Mouse (Mus musculus) yolk sac, embryonic 10.5 days (tissue): ENCODE results near the gene Tacc2.
"Not testable (repeated sequence)": the region's sequence is repeated elsewhere in the genome, so short reads cannot be mapped to it uniquely, and the experiment has no call there.

Experiments
- DNase-seq: peaks from one replicate; pipeline ENCODE4 v3.0.0-alpha.2; 2017; ENCODE audit warnings: low spot score

The Tacc2 gene

DNA sequence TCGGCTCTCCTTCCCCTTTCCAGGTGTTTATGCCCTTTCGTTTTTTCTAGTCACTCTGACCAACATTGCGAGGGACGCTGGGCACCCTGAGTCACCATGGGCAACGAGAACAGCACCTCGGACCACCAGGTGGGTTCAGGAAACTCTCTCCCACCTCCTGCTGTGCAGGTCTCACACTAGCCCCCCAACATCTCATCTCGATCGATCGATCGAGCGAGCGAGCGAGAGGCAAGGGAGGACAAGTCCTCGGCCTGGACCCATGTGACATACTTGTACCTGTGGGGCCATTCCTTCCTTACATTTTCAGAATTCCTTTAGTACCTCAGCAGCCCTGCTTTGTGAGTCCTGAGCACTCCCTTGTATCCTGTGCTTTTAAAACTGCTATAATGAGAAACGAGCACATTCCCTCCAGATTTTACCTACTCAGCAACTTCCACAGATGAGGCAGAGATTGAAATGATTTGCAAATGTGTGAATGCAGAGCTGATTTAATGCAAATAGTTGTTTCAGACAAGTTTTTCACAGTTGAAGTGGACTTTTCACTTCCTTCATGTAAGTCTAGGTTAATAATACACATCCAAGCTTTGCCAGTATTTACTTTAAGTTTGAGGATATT lies at the start of gene Tacc2:
Gene Tacc2, plus strand, starts transcription at position 51 of the 616 bp plus-strand sequence.
- peak; percentile 56 for DNase-seq

DNA sequence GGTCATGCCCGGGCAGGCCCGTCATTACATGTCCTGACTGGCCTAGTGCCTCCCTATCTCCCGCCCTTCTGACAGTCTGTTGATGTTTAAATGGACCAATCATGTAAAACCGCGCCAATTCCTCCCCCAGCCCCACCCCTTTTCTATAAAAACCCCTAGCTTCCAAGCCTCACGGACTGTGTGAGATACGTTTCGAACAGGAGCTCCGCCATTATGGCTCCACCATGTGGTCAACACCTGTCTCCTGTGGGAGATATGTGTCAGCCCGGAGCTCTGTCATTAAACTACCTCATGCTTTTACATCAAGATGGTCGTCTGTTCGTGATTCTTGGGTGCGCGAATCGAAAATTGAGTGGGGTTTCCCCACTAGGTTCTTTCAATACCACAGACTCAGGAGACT lies 46.1 kb upstream of the Tacc2 start:
- DNase-seq: not testable (repeated sequence)

DNA sequence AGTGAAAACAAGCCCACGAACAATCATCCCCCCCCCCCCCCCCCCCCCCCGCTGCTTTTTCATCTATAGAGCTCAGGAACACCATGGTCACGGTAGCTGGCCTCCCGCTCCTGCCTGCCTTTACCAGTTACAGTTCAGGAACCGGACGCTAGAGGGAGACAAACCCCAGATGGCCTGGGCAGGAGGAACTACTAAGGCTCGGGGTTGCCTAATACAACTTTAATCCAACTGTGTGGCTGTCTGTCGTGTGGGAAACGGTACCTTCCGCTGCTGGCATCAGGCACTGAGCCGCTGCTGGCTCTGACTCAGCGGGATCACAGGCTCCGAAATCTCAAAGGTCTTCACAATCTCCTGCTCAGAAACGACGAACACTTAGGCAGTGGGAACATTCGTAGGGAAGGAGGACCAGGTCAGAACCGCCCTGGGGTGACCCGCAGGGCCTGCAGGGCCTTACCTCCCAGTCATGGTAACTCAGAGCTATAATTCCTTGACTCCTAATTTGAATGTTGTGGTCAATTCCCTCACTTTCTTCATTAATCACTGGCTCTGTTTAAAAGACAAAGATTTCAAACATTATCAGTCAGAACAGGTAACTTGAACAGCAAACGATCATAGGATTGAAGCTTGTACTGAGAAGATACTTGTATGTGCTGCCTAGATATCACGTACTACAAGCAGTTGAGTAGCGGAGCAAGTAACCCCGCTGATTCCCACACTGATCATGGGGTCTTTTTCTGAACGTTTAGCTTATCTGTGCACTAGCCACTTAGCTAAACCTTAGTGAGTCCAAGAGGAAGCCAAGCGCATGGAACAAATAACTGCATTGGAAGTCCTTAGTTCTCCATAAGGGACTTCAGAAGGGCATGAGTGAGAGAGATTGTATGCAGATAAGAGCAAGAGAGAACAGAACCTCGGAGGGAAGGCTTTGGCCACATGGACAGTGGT lies 43.6 kb upstream of the Tacc2 start:
- peak; percentile 79 for DNase-seq

GRCm38 (mm10) chr7:130535174-130535573 lies 42.1 kb upstream of the Tacc2 start:
- DNase-seq: no peak

DNA sequence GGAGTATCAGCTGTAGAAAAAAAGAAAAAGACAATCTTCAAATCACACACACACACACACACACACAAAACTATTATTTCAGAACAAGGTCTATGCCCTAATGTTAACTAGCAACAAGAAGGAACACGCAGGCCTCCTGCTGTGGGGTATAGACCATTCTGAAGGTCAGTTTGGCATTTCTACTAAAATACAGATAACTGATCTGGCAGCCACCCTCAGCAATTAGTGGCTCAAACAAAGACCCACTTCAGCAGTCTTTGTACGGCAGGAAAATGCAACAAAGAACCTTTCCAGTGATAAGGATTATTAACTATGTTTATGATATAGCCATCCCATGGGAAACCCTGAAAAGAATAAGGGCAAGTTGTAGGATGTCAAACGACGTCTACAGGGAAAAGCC lies 40.2 kb upstream of the Tacc2 start:
- DNase-seq: no peak

GRCm38 (mm10) chr7:130540176-130540575 lies 37.1 kb upstream of the Tacc2 start:
- no peak for DNase-seq

DNA sequence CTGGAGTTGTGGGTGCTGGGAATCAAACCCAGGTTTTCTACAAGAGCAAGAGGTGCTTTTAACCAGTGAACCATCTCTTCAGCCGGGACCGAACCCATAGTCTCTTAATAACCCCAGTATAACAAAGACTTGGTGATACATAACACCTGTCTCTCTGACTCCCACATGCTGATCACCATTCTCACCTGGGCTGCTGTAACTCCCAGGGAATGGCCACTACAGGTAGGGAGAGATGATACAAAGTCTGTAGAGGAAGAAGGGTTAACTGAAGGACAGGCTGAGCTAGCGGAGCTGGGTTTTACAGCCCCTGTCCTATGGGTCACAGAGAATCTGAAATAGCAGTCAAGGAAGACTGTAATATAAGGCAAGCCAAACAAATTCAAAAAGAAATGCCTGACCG lies 34.1 kb upstream of the Tacc2 start:
- DNase-seq: no peak

DNA sequence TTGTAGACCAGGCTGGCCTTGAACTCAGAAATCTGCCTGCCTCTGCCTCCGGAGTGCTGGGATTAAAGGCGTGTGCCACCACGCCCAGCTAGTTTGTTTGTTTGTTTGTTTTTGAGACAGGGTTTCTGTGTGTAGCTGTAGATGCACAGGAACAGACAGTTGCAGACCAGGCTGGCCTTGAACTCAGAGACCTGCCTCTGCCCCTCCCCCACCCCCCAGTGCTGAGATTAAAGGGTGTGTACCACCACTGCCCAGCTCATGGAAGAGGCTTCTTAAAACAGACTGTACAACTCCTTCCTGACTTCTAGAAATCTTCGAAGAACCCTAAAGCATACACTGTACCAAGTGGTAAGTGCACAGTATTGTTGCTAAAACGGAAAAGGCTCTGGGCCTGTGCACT lies 31.8 kb upstream of the Tacc2 start:
- no peak for DNase-seq

- DNase-seq: no peak
Observed at GRCm38 (mm10) chr7:130545893-130546292, 31.3 kb upstream of the Tacc2 start.

GRCm38 (mm10) chr7:130546421-130546790 lies 30.8 kb upstream of the Tacc2 start:
- no peak for DNase-seq

- peak; percentile 93 for DNase-seq
Observed at GRCm38 (mm10) chr7:130546791-130547484, 30.3 kb upstream of the Tacc2 start.

DNA sequence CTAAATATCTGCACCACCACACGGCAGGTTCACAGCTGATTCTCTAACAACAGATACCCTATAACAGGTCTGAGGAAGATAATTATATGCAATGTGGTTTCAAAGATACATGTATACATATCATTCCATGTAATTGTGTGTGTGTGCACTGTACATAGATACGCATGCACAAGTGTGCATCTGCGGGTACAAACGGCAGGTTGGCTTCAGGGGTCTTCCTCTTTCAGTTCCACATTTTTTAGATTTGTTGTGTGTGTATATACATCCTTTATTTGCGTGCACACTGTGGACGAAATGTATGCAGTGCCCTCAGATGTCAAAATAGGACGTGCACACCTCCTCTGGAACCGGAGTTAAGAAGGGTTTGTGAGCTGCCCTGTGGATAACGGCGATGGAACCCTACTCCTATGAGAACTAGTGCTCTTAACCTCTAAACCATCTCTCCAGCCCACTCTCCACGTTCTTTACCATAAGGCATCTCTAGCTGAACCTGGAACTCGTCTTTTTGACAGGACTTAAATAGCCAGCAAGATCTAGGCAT lies 29.5 kb upstream of the Tacc2 start:
- DNase-seq: no peak

DNA sequence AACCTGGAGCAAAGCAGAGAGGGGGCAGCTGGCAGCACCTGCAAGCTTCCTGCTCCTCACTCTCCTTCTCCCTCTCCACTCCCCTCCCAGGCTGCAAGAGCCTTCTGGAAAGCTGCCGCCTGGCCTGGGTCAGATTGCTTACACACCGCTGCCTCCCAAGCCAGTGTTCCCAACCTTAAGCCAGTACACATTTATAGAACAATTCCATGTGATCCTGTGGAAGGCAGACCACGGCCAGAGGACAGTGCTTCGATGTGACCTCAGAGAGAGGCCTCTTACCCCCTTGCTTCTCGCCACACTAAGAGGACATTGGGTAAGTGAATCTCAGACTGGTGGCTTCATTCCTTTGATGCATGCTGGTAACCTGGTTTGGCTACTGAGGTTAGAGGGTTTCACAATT lies 24.5 kb upstream of the Tacc2 start:
- DNase-seq: no peak

GRCm38 (mm10) chr7:130553321-130553720 lies 23.9 kb upstream of the Tacc2 start:
- no peak for DNase-seq

DNA sequence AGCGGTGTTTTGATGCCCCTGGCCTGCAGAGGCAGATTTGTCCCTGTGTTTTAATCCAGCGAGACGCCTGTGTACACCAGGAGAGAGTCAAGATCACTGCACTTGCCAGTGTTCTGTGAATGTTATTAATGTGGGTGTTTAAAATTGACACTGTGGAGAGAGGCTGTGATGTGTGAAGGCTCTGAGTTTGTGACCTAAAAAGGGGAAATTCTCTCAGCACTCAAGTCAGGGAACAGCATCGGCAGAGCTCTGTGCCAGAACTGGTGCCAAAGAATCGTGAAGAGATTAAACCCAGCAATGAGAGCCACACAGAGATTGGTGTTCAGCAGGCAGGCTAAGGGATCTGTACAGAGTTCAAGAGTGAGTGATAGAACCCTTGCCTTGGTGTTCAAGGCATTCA lies 21.6 kb upstream of the Tacc2 start:
- DNase-seq: no peak

DNA sequence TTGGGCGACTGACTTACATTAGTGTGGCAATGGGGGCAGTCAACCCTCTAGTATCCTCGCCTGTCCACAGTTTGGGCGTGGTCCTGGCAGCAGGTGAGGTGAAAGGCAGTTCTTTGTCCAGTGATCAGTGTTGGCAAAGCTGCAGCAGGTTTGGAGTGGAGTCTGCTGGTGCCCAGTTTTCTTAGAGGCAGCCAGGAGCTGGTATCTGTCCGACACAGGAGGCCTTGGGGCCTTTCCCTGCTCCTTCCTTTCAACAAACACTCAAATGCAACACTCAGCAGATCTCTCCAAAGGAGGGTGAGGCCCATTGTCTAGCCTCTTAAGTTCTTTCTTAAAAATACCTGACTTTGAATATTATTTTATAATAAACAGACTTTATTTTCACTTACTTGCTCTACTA lies 18.6 kb upstream of the Tacc2 start:
- DNase-seq: no peak

DNA sequence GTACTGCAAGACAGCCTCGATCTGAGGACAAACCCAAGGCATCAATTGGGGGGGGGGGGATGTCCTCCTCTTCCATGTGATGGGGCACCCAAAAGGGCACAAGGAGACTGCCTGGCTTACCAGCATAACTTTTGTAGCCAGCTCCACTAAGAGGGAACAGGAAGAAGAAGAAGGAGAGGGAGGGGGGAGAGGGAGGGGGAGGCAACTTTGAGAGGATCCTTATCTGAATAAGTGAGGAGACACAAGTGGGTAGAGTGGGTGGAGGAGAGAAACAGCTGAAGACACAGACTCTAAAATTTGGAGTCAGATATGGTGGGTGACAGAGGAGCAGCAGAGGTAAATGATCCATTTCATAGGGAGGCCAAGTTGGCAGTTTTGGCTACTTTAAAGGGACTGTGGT lies 16.3 kb upstream of the Tacc2 start:
- no peak for DNase-seq

GRCm38 (mm10) chr7:130563276-130563675 lies 14.0 kb upstream of the Tacc2 start:
- no peak for DNase-seq

DNA sequence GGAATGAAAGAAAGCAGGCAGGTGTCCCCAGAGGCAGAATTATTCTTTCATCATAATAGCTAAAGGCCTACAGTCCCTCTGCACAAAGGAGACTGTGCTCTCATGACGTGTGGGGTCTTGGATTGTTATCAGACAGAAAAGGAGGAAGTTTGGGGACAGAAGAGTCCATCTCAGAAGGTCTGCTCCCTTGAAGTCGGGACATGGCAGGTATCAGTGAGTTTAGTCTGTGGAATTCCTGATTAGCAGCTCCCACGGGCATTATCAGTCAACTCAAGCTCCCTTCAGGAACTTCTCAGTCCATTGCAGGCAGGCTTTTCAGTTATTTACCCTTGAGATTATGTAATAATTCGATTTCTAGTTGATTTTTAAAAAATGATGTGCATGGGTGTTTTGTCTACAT lies 13.4 kb upstream of the Tacc2 start:
- no peak for DNase-seq

DNA sequence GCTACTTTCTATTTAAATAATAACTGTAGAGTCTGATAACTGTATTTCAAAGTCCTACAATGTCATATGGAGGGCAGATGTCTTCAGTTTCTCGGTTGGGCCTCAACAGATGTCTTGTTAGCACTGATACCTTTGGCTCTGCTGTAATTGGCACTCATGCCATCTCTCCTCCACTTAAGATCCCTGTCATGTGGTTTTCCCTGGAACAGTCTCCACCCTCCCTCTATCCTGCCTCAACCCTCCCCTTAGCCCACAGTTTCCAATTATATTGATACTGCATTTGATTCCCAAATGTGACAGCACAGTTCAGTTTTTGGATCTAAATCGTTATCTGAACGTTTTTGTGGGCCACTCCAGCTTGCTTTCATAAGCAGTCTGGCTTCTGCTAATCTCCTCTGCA lies 12.6 kb upstream of the Tacc2 start:
- no peak for DNase-seq

GRCm38 (mm10) chr7:130568783-130569436 lies 8.3 kb upstream of the Tacc2 start:
- peak; percentile 81 for DNase-seq

DNA sequence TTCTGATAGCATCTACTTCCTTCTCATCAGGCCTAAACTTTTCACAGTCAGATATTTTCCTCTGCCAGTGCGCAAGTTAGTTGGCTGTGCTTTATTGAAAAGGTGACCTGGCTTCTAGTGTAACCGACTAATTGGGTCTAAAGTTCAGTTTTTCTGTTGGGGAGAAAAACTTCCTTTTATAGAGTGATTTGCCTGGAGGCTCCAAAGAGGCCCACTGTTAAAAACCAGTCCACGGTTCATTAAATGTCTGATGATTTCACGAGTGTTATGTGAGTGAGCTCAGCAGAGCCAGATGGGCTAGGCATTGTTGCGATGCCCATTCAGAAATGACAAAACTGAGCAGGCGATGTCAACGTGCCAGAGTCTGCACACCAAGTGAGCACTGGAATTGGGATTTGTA lies 6.8 kb upstream of the Tacc2 start:
- no peak for DNase-seq
